Mouse (Mus musculus) cerebellum, adult 2 months (tissue): ENCODE data around the gene Fam118a.

Source experiments
- CTCF ChIP-seq: fragments of 200-500 bp; IDR thresholded peaks from 2 replicates; pipeline ENCODE4 v1.5.1; 2011; ENCODE audit warnings: low read depth, mild to moderate bottlenecking, control low read depth, low read length, moderate library complexity, borderline replicate concordance; ENCODE audit not compliant: insufficient read depth
- POLR2A ChIP-seq: fragments of 200-500 bp; IDR thresholded peaks from 2 replicates; pipeline ENCODE4 v1.6.1; 2011; ENCODE audit warnings: low read length, control low read depth, borderline replicate concordance; ENCODE audit not compliant: insufficient read depth

GRCm38 (mm10) chr15:84999911-85000310, 28.8 kb upstream of the Fam118a start:
- TF ChIP-seq CTCF (no peak), POLR2A (no peak)
